Mouse (Mus musculus): ENCODE results near the gene Osbpl6. TPM values are rescaled to one million over a fixed set of nuclear protein-coding genes. Genes with fewer than 3 reads are reported as not detected.

Osbpl6 gene
- 10 to 100 TPM; 11.4 to 14.5 TPM for total RNA-seq (2021)
- long read RNA-seq, experiment 1, full-length matches to known transcripts = 1 of 10 reads
- long read RNA-seq, experiment 1, partial matches to known transcripts = 1 of 10 reads
- long read RNA-seq, experiment 1, other reads (novel, unspliced or antisense) = 8 of 10 reads
- long read RNA-seq, experiment 2, full-length matches to known transcripts = 3 of 16 reads
- long read RNA-seq, experiment 2, partial matches to known transcripts = 1 of 16 reads
- long read RNA-seq, experiment 2, other reads (novel, unspliced or antisense) = 12 of 16 reads

DNA sequence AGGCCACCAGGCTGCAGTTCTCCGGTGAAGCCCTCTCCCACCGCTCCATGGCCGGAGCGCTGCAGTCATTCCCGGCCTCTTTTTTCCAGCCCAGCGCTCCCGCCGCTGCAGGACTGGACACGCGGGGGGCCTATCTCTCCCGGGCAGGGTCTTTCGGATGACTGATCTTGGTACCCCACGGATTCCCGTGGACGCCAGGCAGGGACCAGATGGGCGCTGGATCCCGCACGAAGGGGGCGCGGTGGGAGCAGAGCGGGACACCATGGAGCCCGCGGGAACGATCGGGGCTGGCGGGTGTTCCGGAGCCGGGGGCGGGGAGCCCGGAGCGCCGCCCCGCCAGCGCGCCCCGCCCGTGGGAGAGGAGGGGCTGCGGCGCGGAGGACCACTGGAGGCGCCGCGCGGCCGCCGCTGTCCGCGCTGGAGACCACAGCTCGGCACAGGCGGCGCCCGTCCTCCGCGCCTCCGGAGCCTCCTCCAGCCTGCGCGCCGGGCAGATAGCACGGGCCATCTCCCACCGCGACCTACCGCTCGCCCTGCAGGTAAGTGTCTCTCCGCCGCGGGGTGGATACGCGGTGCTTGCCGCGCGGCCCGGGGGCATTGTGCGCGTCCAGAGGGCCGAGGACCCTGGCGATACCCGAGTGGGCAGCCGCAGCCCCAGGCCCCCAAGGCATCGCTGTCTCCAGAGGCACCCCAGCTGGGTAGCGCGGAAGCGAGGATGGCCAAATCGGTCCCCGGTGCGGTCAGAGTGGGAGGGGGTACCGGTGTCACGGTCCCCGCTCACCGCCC, at the start of gene Osbpl6:
Gene Osbpl6 (plus strand): TSS at position 358 of the 786 bp plus-strand sequence.
- peak; percentile 80 for DNase-seq

DNA sequence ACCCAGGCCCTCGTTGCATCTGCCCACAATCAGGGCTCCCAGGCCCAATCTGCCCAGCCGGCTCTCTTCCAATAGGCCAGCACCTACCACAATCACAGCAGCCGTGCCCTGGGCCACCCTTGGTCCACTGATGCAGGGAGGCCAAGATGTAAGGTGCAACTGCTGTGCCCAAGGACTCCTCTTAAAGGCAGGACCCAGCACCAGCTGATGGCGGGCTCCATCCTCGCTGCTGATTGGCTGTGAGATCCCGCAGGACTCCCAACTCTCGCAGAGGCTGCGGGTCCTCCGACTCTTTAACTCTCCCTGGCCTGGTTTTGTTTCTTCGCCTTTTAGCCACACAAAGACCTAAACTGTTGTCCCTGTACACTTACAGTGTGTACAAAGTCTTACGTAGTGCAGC, 46.1 kb upstream of the Osbpl6 start, which contains the start of gene Cyct:
Gene Cyct (minus strand): TSS at position 225 of the 400 bp plus-strand sequence.
- no peak for DNase-seq

DNA sequence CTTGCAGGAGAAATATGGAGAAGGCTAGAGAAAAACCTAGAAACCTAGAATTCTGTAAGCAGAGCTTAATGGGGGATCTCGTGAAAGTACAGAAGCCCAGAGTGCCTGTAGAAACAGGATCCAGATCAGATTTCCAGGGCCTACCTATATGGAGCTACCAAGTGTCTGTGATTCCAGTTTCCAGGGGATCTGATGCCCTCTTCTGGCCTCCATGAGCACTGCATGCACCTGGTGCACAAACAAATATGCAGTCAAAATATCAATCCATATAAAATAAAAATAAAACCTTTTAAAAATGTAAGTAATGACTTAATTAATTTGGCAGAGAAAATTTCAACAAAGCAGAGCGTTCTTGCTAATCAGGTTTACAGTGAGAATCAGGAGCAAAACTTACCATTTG, 44.2 kb upstream of the Osbpl6 start:
- peak; percentile 14 for DNase-seq

DNA sequence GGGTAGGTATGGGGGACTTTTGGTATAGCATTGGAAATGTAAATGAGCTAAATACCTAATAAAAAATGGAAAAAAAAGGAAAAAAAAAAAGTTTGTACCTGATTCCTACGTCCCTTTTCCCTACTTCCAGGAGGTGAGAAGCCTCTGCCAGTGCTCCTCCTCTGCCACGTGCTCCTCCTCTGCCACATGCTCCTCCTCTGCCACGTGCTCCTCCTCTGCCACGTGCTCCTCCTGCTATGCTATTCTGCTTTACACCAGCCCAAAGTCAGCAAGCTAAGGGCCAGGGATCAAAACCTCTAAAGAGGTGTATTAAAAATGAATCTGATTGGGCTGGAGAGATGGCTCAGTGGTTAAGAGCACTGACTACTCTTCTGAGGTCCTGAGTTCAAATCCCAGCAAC, 40.5 kb upstream of the Osbpl6 start:
- DNase-seq = no peak

DNA sequence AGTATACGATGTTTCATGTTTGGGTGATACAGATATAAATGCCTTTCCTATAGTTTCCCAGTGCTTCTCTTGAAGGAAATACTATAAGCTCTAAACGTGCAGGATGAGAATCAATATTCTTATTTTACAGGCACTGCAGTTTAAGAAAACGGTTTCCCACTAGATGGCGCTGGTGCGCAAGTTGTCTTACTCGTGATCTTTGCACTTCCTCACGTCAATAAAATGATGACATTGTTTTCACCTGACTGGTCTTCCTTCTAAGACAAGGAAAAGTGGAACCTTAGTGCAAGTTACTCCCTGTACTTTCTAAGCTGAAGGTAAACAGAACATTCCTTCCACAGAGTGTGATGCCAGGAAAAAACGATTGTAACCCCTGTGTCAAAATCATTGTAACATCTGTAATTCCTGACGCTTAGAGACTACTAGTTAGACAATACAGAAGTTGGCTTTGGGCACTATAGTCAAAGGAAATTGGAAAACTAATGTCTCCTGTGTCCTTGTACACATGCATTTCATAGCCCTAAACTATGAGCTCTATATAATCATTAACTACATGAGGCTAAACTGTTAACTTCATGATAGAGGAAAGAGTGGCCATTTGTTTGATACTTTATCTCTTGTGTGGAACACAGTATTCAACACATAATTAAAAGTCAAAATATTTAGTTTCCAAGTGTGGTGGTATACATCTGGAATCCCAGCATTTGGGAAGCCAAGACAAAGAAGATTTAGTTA, 39.0 kb upstream of the Osbpl6 start:
- peak; percentile 89 for DNase-seq

DNA sequence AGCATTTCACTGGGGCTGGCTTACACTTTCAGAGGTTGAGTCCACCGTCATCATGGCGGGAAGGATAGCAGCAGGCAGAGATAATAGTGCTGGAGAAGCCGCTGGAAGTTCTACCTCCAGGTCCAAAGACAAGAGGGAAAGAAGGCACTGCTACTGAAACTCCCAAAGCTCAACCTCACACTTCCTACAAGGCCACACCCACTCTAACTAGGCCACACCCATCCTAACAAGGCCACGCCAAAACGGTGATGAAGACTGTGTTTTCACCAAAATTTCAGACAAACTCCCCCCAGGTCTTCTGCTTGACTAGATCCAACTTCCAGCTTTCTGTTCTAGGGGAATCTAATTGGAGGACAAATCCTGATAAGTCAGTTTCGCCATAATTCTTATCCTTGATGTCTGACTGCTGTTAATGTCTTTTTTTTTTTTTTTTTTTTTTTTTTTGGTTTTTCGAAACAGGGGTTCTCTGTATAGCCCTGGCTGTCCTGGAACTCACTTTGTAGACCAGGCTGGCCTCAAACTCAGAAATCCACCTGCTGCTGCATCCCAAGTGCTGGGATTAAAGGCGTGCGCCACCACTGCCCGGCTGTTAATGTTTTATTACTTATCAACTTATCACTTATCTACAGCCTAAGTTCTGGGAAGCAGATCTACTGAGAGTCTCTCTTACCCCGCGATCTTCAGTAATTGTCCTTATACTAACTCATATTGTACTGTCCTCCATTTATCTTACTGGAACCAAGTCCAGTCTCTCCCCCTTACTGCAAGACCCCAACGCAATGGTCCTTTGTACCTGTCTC, 37.2 kb upstream of the Osbpl6 start:
- no peak for DNase-seq

DNA sequence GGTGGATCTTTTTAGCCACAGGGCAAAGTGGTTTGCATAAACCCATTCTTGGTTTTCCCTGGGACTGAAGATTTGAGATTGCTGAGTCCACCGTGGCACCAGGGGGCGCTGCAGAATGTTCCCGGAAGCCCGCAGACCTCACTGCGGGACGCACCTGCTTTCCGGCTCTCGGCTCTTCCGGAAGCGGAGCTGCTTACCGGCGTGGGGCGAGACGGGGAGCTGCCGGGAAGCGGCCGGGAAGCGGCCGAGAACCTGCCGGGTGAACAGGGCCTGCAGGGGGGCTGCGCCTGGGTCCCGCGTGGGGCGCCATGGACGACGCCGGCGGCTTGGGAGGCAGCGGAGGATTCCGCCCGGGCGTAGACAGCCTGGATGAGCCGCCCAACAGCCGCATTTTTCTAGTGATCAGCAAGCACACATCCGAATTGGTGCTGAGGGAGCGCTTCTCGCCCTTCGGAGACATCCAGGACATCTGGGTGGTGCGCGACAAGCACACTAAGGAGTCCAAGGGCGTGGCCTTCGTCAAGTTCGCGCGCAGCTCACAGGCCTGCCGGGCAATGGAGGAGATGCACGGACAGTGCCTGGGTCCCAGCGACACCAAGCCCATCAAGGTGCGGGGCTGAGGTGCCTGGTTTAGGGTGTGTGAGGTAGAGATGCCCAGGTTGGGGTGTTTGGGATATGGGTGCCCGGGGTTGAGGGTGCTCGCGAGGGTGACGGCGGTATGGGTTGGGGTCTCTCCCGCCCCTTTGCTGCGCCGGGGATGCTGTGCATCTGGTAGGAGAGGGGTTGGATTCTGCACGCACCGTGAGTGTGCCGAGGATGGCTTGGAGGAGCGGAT, 36.3 kb upstream of the Osbpl6 start, which contains the start of gene Rbm45:
Gene Rbm45 (plus strand): TSS at position 164 of the 835 bp plus-strand sequence.
- DNase-seq = peak; percentile 93

DNA sequence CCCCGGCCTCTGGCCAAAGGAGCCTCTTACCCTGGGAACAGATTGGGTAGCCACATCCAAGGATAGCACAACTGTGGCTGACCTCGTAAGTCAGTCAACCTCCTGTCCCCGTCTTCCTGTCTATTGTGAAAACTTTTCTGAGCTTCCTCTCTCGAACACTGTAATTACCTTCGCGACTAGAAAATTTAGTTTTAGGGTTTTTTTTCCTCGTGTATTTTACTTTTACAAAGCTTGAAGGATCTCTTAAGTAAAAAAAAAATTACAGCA, 35.7 kb upstream of the Osbpl6 start:
- DNase-seq = no peak

DNA sequence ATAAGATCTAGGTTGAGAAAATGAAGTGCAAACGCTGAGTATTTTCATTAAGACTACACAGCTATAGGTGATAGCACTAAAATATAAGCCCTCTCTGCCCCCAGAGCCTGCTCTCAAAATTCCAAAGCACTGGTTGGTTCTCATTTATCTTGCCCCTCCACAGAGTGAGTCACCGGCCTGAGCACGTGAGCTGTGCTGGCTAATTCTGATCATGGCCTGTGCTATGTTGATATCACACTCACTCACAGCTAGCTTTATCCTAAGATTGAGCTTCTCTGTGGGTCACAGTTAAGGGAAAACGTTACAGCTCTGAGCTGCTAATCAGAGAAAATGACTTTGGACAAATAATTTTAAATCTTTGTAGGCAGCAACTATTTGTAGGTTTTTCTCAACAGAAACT, 34.1 kb upstream of the Osbpl6 start:
- no peak for DNase-seq

DNA sequence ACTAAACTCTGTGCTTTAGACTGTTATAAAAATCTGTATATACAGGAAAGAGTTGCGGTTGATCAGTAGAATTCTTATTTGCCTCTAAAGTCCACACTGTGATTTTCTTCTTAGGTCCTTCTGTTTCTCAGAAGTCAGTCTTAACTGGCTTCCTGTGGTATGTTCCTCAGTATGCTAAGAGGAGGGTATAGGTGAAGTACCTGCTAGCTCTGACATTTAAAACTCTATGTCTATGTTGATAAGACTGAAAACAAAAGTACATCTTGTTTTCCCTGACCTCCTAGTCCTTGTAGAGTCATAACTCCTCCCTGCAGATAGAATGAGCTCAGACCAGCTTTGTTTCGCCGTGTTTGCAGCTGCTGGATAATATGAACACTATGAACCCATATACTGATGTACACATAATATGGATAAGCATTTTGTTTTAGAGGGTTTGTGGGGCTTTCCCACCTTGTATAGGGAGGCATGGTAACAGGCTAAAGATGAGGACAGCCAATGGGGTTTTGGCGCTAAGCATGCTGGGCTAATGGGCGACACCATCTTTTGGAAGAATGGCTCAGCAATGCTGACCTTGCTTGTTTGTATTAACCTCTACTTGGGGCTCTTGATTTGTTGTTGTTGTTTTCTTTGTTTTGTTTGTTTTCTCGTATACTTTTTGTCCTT, 31.6 kb upstream of the Osbpl6 start:
- DNase-seq = no peak

DNA sequence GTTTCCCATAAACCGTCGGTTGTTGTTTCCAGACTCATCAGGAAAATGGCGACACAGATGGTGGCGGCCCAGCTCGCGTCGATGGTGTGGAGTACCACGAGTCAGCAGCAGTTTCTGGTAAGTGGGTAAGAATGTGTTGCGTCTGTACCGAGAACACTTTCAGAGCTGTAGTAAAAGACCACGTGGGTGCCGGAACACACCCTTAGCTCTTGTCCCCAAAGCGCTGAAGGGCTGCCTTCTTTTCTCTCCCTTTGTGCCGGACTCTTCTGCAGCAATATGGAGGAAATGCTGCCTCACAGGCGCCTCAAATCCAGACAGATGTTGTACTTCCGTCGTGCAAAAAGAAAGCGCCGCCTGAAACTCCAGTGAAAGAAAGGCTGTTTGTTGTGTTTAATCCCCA, 27.7 kb upstream of the Osbpl6 start:
- DNase-seq = no peak

DNA sequence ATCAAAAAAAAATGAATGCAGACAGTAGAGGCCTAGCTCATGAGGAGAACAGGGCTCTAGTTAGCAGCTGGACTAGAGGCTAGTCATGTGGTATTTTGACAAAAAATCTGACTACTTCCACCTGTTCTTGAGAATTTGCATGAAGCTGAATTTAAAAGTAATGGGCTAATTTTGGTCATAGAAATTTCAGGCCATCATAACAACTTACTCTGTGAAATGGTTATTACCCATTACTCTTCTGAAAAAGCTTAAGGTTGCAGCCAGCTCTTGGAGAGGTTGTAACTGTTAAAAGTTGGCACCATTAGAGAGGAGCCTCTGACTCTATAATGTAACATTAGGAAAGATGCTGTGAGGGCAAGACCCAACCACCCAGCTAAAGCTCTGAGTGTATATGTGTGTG, 19.8 kb upstream of the Osbpl6 start:
- no peak for DNase-seq

DNA sequence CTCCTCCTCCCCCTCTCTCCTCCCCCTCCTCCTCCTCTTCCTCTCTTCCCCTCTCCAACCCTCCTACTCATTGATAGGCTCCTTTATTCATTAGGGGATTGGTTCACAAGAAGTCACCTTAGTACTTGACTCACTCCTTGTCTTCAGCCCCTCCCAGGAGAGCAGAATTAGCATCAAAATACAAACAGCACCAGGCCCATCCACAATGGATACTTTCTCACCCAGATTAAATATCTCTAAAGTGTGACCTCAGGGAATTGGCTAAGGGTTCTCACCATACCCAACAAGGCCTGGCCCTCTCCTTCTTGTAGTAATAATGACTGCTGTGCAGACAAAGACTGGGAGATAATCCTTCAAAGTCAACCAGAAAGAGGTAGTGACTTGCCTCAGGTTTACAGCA, 6.1 kb upstream of the Osbpl6 start:
- DNase-seq = no peak

DNA sequence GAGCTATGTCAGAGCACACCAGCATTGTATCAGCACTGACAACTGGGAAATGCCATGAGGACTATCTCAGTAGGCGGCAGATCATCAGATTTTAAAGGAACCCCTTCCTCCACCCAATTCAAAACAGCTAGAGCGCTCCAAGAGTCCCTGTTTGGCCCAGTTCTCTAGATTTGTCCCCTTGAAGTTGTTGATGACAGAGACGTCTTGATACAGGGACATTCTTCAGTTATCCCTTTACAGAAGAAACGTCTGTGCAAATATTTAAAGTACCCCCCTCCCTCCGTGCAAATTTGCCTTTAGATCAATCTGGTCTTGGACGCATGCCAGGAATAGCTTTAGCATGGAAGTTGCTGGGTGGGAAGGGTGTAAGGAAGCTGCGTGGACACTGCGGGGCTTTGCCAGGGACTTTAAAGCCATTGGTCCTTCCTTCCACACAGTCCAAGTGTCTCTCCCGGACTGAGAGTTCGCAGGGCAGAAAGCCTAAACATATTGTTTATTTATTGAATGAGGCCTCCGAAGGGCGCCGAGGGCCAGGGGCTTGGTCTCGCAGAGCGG, 635 bp upstream of the Osbpl6 start:
- DNase-seq = no peak

DNA sequence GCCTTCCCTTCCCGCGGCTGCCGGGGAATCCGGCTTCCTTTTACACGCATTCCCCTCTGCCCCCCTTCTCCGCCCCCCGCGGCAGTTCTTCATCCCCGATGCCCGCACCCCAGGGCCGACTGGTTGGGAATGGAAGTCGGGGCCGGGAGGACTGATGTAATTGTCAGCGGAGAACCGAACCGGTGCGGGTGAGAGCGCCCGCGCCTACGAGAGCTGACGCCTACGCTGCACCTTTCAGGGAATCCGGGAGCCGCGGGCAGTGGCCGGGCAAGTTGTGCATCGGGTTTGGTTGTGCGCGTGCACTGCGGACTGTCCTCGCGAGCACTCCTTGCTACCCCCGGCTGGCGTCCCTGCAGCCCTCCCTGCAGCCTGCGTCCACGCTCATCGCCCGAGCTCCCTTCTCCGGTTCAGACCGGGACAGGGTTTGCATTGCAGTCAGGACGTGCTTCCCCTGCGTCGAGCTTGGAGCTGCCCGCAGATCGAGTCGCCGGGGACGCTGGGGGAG, 681 bp downstream of the Osbpl6 start:
- DNase-seq = peak; percentile 59

DNA sequence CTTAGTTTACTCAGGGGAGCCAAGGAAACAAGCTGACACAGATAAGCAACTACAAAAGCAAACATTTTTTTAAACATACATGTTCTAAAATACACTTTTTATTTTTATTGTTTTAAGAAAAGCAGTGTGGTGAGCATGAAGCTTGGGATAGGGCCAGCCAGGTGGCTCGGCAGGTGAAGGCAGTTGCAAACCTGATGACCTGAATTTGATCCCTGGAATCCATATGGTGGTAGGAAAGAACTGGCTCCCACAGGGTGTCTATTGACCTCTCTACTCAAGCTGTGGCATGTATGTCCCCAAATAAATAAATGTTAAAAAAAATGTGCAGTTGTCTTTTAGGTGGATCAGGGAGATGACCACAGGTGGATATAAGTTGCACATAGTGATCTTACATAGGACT, 3.2 kb downstream of the Osbpl6 start:
- no peak for DNase-seq

DNA sequence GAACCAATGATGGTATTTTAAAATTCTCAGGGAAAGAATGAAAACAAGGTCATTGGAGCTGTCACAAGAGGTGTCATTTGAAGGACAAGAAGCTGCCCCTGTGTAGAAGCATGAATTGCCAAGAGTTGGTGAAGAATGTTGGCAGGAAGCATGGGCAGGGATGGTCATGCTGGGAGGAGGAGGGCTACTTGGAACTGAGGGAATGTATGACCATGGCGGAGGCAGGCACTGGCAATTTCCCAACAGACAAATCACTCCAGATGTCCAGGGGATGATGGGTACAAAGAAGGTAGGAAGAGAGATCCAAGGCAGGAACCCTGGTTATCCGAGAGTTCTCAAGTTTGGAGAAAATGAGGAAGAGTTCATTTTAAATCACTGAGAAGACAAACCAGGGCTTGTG, 3.7 kb downstream of the Osbpl6 start:
- DNase-seq = no peak

DNA sequence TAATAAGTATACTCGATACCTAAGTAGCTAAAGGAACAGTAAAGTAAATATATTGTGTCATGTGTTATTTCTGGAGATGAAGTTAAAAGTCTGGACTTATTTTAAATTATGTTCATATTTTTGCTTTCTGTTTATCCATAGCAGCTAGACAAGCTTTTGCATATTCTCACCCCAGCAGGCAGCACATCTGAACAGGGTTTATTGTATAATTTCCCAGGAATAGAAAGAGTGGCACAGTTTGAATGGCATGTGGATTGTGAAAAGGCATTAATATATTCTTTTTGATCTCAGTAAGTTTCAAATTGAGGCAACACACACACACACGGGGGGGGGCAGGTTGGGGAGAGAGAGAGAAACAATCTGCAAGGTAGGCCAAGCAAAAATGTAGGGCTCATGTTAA, 6.6 kb downstream of the Osbpl6 start:
- no peak for DNase-seq

DNA sequence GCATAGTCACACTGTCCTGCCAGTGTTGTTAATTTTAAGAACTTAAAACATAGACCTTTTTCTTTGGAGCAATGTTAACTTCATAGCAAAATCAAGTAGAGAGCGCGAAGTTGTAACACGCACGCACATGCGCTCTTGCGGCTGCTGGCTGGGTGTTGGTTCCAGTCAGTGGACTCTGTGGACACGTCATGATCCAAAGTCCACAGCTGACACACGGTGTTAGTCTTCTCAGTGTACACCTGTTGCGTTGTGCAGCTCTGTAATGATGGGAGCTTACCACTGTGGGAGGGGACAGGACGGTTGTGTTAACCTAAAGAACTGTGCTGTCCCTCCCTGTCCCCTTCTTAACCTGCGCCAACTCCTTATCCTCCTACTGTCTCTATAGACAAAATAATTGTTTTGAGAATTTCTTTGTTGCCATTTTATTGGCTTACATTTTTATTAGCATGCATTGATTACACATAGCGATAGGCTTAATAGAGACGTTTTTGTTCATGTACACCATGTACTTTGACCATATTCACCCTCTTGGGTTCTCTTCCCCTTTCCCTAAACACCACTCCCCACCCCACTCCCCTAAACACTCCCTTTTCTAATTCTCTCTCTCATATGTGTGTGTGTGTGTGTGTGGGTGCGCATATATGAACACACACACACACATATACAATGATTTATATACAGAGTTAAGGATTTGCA, 11.3 kb downstream of the Osbpl6 start:
- no peak for DNase-seq

DNA sequence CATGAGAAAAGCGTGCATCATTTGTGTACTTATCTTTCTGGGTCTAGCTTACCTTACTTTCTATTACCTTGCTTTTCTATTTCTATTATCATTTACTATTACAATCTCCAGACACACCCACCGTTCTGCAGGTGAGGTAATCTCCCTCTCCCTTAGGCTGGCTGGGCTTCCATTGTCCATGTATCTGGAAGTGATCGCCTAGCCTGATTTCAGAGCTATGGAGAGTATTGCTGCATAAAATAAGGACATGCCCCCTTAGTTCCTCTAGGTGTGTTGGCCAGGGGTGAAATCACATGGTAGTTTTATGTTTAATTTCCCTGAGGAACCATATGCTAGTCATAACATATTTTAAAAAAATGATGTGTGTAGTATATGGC, 11.8 kb downstream of the Osbpl6 start:
- no peak for DNase-seq
